Mouse (Mus musculus): ENCODE results near the gene Mrpl10. TPM values are rescaled to one million over a fixed set of nuclear protein-coding genes. Genes with fewer than 3 reads are reported as not detected.

Gene Mrpl10
- polyA plus RNA-seq (2015; fragmentation: Nextera tagmentation; extraction: Ambion mirVana): 34.0 and 34.6 TPM in 2 replicates

GRCm38 (mm10) chr11:97041022-97041899 is at the start of gene Mrpl10, which contains the start of gene Lrrc46:
TSS of gene Mrpl10 (plus strand) at chr11:97041560.
TSS of gene Lrrc46 (minus strand) at chr11:97041407.
- peak within 1 kb of the TSS; percentile 84 for H3K9ac ChIP-seq
- peak within 1 kb of the TSS; percentile 76 for H3K27ac ChIP-seq (replicated peaks)

GRCm38 (mm10) chr11:96992722-96993311 is 48.5 kb upstream of the Mrpl10 start:
- Histone ChIP-seq H3K9ac (no peak overlapping the region), H3K4me3 (replicated peaks) (no peak overlapping the region), H3K36me3 (replicated peaks) (no peaks in the 10 kb centered on the region), H3K4me2 (no peak overlapping the region), H3K9me3 (replicated peaks) (no peaks in the 10 kb centered on the region), H3K27me3 (peaks cover 73% of the 10 kb centered on the region), H3K4me1 (replicated peaks) (peaks cover 14% of the 10 kb centered on the region), H3K27ac (replicated peaks) (no peak overlapping the region)
- WGBS (ENCODE audit: insufficient replicate concordance): 15% methylated on average over 8 of the region's 8 CpGs
- ATAC-seq (ENCODE audit: insufficient read depth): no peak

More at GRCm38 (mm10) chr11:97041022-97041899, at the start of gene Mrpl10, which contains the start of gene Lrrc46:
- WGBS (ENCODE audit: insufficient replicate concordance): under 1% methylated on average over 48 of the region's 48 CpGs
- Histone ChIP-seq H3K27me3 (no peaks in the 10 kb centered on the region), H3K9me3 (replicated peaks) (no peaks in the 10 kb centered on the region), H3K36me3 (replicated peaks) (0 out of 2 replicates have a peak, but pooled peaks cover 15% of the 10 kb centered on the region), H3K4me1 (replicated peaks) (peaks cover 25% of the 10 kb centered on the region), H3K4me2 (peak within 1 kb of the TSS; percentile 91), H3K4me3 (replicated peaks) (peak within 1 kb of the TSS; percentile 78)
- ATAC-seq (ENCODE audit: insufficient read depth): peak; percentile 89

- no peaks in the 10 kb centered on the region for H3K9me3 ChIP-seq (replicated peaks)
- WGBS (ENCODE audit: insufficient replicate concordance): 62% methylated on average over 5 of the region's 5 CpGs
- ATAC-seq (ENCODE audit: insufficient read depth): no peak
- H3K4me3 ChIP-seq (replicated peaks): no peak overlapping the region
- H3K36me3 ChIP-seq (replicated peaks): no peaks in the 10 kb centered on the region
- peaks cover 76% of the 10 kb centered on the region for H3K27me3 ChIP-seq
- no peak overlapping the region for H3K4me2 ChIP-seq
- no peak overlapping the region for H3K27ac ChIP-seq (replicated peaks)
- H3K9ac ChIP-seq: no peak overlapping the region
- peaks cover 6% of the 10 kb centered on the region for H3K4me1 ChIP-seq (replicated peaks)
Measured at GRCm38 (mm10) chr11:96995031-96995430, 46.3 kb upstream of the Mrpl10 start.

GRCm38 (mm10) chr11:96995836-96996772 is 45.3 kb upstream of the Mrpl10 start:
- Histone ChIP-seq H3K4me3 (replicated peaks) (no peak overlapping the region), H3K27me3 (peaks cover 76% of the 10 kb centered on the region), H3K9ac (no peak overlapping the region), H3K9me3 (replicated peaks) (no peaks in the 10 kb centered on the region), H3K4me1 (replicated peaks) (peaks cover 6% of the 10 kb centered on the region), H3K36me3 (replicated peaks) (no peaks in the 10 kb centered on the region), H3K27ac (replicated peaks) (no peak overlapping the region), H3K4me2 (no peak overlapping the region)
- 39% methylated on average over 15 of the region's 15 CpGs for WGBS (ENCODE audit: insufficient replicate concordance)
- ATAC-seq (ENCODE audit: insufficient read depth): no peak

- Histone ChIP-seq H3K4me2 (peak overlapping the region; percentile 58), H3K36me3 (replicated peaks) (no peaks in the 10 kb centered on the region), H3K27me3 (peaks cover 79% of the 10 kb centered on the region), H3K9me3 (replicated peaks) (no peaks in the 10 kb centered on the region), H3K4me3 (replicated peaks) (peak overlapping the region; percentile 27; the same call in 1 of the 2 replicates), H3K4me1 (replicated peaks) (peaks cover 6% of the 10 kb centered on the region), H3K9ac (peak overlapping the region; percentile 4; the same call in 1 of the 2 replicates), H3K27ac (replicated peaks) (no peak overlapping the region)
- no peak; the same call in none of the 2 replicates for ATAC-seq (ENCODE audit: insufficient read depth)
- WGBS (ENCODE audit: insufficient replicate concordance): 29% methylated on average over 17 of the region's 17 CpGs
Measured at GRCm38 (mm10) chr11:96996773-96997379, 44.5 kb upstream of the Mrpl10 start.

GRCm38 (mm10) chr11:96997380-96997956 is 43.9 kb upstream of the Mrpl10 start:
- WGBS (ENCODE audit: insufficient replicate concordance): 12% methylated on average over 30 of the region's 30 CpGs
- Histone ChIP-seq H3K36me3 (replicated peaks) (no peaks in the 10 kb centered on the region), H3K4me1 (replicated peaks) (peaks cover 6% of the 10 kb centered on the region), H3K4me2 (peak overlapping the region; percentile 58), H3K27me3 (peaks cover 84% of the 10 kb centered on the region), H3K4me3 (replicated peaks) (peak overlapping the region; percentile 27; the same call in 1 of the 2 replicates), H3K27ac (replicated peaks) (no peak overlapping the region), H3K9me3 (replicated peaks) (no peaks in the 10 kb centered on the region), H3K9ac (peak overlapping the region; percentile 4; the same call in 1 of the 2 replicates)
- ATAC-seq (ENCODE audit: insufficient read depth): peak; percentile 47

GRCm38 (mm10) chr11:97003170-97003569 is 38.2 kb upstream of the Mrpl10 start:
- no peaks in the 10 kb centered on the region for H3K9me3 ChIP-seq (replicated peaks)
- H3K4me3 ChIP-seq (replicated peaks): no peak overlapping the region
- no peaks in the 10 kb centered on the region for H3K36me3 ChIP-seq (replicated peaks)
- no peak for ATAC-seq (ENCODE audit: insufficient read depth)
- 30% methylated on average over 5 of the region's 5 CpGs for WGBS (ENCODE audit: insufficient replicate concordance)
- no peak overlapping the region for H3K9ac ChIP-seq
- no peak overlapping the region for H3K27ac ChIP-seq (replicated peaks)
- H3K4me1 ChIP-seq (replicated peaks): no peaks in the 10 kb centered on the region
- H3K4me2 ChIP-seq: no peak overlapping the region
- peaks cover 77% of the 10 kb centered on the region for H3K27me3 ChIP-seq

- WGBS (ENCODE audit: insufficient replicate concordance): 43% methylated on average over 9 of the region's 9 CpGs
- H3K4me2 ChIP-seq: no peak overlapping the region
- no peak overlapping the region for H3K4me3 ChIP-seq (replicated peaks)
- ATAC-seq (ENCODE audit: insufficient read depth): no peak
- H3K27me3 ChIP-seq: peaks cover 85% of the 10 kb centered on the region
- no peaks in the 10 kb centered on the region for H3K36me3 ChIP-seq (replicated peaks)
- no peak overlapping the region for H3K9ac ChIP-seq
- no peaks in the 10 kb centered on the region for H3K9me3 ChIP-seq (replicated peaks)
- no peaks in the 10 kb centered on the region for H3K4me1 ChIP-seq (replicated peaks)
- no peak overlapping the region for H3K27ac ChIP-seq (replicated peaks)
Measured at GRCm38 (mm10) chr11:97007093-97007794, 34.1 kb upstream of the Mrpl10 start.

GRCm38 (mm10) chr11:97009198-97009790 is 32.1 kb upstream of the Mrpl10 start:
- Histone ChIP-seq H3K9ac (no peak overlapping the region), H3K4me3 (replicated peaks) (no peak overlapping the region), H3K27ac (replicated peaks) (no peak overlapping the region), H3K36me3 (replicated peaks) (no peaks in the 10 kb centered on the region), H3K27me3 (peaks cover 83% of the 10 kb centered on the region), H3K4me1 (replicated peaks) (no peaks in the 10 kb centered on the region), H3K4me2 (no peak overlapping the region), H3K9me3 (replicated peaks) (no peaks in the 10 kb centered on the region)
- WGBS (ENCODE audit: insufficient replicate concordance): 31% methylated on average over 8 of the region's 8 CpGs
- no peak for ATAC-seq (ENCODE audit: insufficient read depth)

Data from liver, embryonic 15.5 days (tissue).